Mouse (Mus musculus): ENCODE measurements around the gene Sgcb. TPM values are rescaled to one million over a fixed set of nuclear protein-coding genes. Genes with fewer than 3 reads are reported as not detected.

The Sgcb gene
- polyA plus RNA-seq, 2 experiments = 1.2 to 2.2 TPM

- no peak for ATAC-seq (ENCODE audit: insufficient read depth)
- Histone ChIP-seq H3K4me2 (ENCODE audit: low read depth) (no peak overlapping the region), H3K36me3 (replicated peaks; ENCODE audit: control insufficient read depth, insufficient read depth, low read depth) (no peaks in the 10 kb centered on the region)
Measured at GRCm38 (mm10) chr5:73676626-73677025, 29.0 kb upstream of the Sgcb start.

GRCm38 (mm10) chr5:73675604-73676003, 28.0 kb upstream of the Sgcb start:
- no peak for ATAC-seq (ENCODE audit: insufficient read depth)
- Histone ChIP-seq H3K4me2 (ENCODE audit: low read depth) (no peak overlapping the region), H3K4me1 (replicated peaks; ENCODE audit: control insufficient read depth in 2 of 2, insufficient read depth in 2 of 2, low read length in 1 of 2) (no peaks in the 10 kb centered on the region), H3K4me3 (ENCODE audit: insufficient read depth in 1 of 2, low read depth in 2 of 2, low read length in 2 of 2) (no peak overlapping the region), H3K36me3 (replicated peaks; ENCODE audit: control insufficient read depth, insufficient read depth, low read depth) (no peaks in the 10 kb centered on the region), H3K9ac (replicated peaks) (no peak overlapping the region), H3K27me3 (ENCODE audit: control insufficient read depth, insufficient read depth, low read length) (no peaks in the 10 kb centered on the region), H3K9me3 (ENCODE audit: control insufficient read depth, low read length) (no peaks in the 10 kb centered on the region), H3K27ac (no peak overlapping the region)
- TF ChIP-seq EP300 (IDR thresholded peaks at IDR 0.05; ENCODE audit: low read depth) (no peak), CTCF (IDR thresholded peaks at IDR 0.05; ENCODE audit: low read depth) (no peak)
- WGBS (ENCODE audit: insufficient replicate concordance) = 63% methylated on average over 3 of the region's 3 CpGs
- no peak for DNase-seq (ENCODE audit: low read depth in 3 of 3, low spot score in 3 of 3)

More at GRCm38 (mm10) chr5:73676626-73677025, 29.0 kb upstream of the Sgcb start:
- no peaks in the 10 kb centered on the region for H3K9me3 ChIP-seq (ENCODE audit: control insufficient read depth, low read length)
- no peaks in the 10 kb centered on the region for H3K27me3 ChIP-seq (ENCODE audit: control insufficient read depth, insufficient read depth, low read length)
- H3K9ac ChIP-seq (replicated peaks) = no peak overlapping the region
- no peak overlapping the region for H3K4me3 ChIP-seq (ENCODE audit: insufficient read depth in 1 of 2, low read depth in 2 of 2, low read length in 2 of 2)
- DNase-seq (ENCODE audit: low read depth in 3 of 3, low spot score in 3 of 3) = no peak
- no peaks in the 10 kb centered on the region for H3K4me1 ChIP-seq (replicated peaks; ENCODE audit: control insufficient read depth in 2 of 2, insufficient read depth in 2 of 2, low read length in 1 of 2)
- H3K27ac ChIP-seq = no peak overlapping the region
- no peak for TF ChIP-seq CTCF (IDR thresholded peaks at IDR 0.05; ENCODE audit: low read depth)
- no peak for TF ChIP-seq EP300 (IDR thresholded peaks at IDR 0.05; ENCODE audit: low read depth)
- 66% methylated on average over 13 of the region's 13 CpGs for WGBS (ENCODE audit: insufficient replicate concordance)

GRCm38 (mm10) chr5:73669386-73669785, 21.8 kb upstream of the Sgcb start:
- 55% methylated on average over 26 of the region's 26 CpGs for WGBS (ENCODE audit: insufficient replicate concordance)
- H3K36me3 ChIP-seq (replicated peaks; ENCODE audit: control insufficient read depth, insufficient read depth, low read depth) = no peaks in the 10 kb centered on the region
- no peak for TF ChIP-seq CTCF (IDR thresholded peaks at IDR 0.05; ENCODE audit: low read depth)
- no peak for TF ChIP-seq EP300 (IDR thresholded peaks at IDR 0.05; ENCODE audit: low read depth)
- H3K27me3 ChIP-seq (ENCODE audit: control insufficient read depth, insufficient read depth, low read length) = no peaks in the 10 kb centered on the region
- no peak overlapping the region for H3K27ac ChIP-seq
- no peak overlapping the region for H3K9ac ChIP-seq (replicated peaks)
- no peaks in the 10 kb centered on the region for H3K9me3 ChIP-seq (ENCODE audit: control insufficient read depth, low read length)
- ATAC-seq (ENCODE audit: insufficient read depth) (no peak), DNase-seq (ENCODE audit: low read depth in 3 of 3, low spot score in 3 of 3) (no peak)
- H3K4me1 ChIP-seq (replicated peaks; ENCODE audit: control insufficient read depth in 2 of 2, insufficient read depth in 2 of 2, low read length in 1 of 2) = no peaks in the 10 kb centered on the region
- H3K4me2 ChIP-seq (ENCODE audit: low read depth) = no peak overlapping the region
- no peak overlapping the region for H3K4me3 ChIP-seq (ENCODE audit: insufficient read depth in 1 of 2, low read depth in 2 of 2, low read length in 2 of 2)

DNA sequence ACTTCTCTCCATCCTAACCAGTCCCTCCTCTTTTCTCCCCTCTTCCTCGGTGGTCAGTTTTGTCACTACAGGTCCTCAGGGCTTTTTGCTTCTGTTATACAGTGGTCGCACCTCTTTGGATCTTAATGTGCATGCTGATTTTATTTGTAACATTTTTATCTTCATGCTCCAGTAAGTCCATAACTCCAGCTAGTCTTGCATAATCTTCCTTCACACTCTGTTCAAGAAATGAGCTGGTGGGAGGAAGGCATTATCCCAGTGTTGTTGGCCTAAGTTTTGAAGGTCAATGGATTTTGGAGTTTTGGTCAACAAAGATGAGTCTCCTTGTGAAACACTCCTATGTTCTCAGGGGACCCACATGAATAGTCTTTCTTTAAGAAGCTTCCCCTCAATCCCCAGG, 20.3 kb upstream of the Sgcb start:
- Histone ChIP-seq H3K9ac (replicated peaks) (no peak overlapping the region), H3K36me3 (replicated peaks; ENCODE audit: control insufficient read depth, insufficient read depth, low read depth) (no peaks in the 10 kb centered on the region), H3K27ac (no peak overlapping the region), H3K27me3 (ENCODE audit: control insufficient read depth, insufficient read depth, low read length) (no peaks in the 10 kb centered on the region), H3K4me1 (replicated peaks; ENCODE audit: control insufficient read depth in 2 of 2, insufficient read depth in 2 of 2, low read length in 1 of 2) (no peaks in the 10 kb centered on the region), H3K4me2 (ENCODE audit: low read depth) (no peak overlapping the region), H3K4me3 (ENCODE audit: insufficient read depth in 1 of 2, low read depth in 2 of 2, low read length in 2 of 2) (no peak overlapping the region), H3K9me3 (ENCODE audit: control insufficient read depth, low read length) (no peaks in the 10 kb centered on the region)
- 71% methylated on average over 2 of the region's 2 CpGs for WGBS (ENCODE audit: insufficient replicate concordance)
- TF ChIP-seq EP300 (IDR thresholded peaks at IDR 0.05; ENCODE audit: low read depth) (no peak), CTCF (IDR thresholded peaks at IDR 0.05; ENCODE audit: low read depth) (no peak)
- ATAC-seq (ENCODE audit: insufficient read depth) (no peak), DNase-seq (ENCODE audit: low read depth in 3 of 3, low spot score in 3 of 3) (no peak)

DNA sequence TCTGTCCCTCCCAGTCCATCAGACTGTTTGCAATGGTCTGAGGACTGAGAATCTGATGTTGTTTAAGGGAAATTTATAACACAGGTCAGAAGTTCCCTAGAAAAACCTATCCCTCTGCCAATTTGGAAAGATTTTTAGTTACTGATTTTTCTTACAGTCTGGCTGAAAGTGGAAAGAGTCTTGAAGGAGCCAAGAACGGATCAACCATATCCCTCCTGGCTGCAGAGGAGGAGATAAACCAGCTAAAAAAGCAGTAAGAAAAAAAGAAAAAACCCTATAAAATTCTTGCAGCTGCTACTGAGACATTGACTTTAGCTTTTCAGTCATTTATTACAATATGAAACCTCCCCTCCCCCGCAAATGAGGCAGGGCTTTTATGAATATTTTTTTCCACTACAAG, 19.1 kb upstream of the Sgcb start:
- no peak overlapping the region for H3K9ac ChIP-seq (replicated peaks)
- no peaks in the 10 kb centered on the region for H3K4me1 ChIP-seq (replicated peaks; ENCODE audit: control insufficient read depth in 2 of 2, insufficient read depth in 2 of 2, low read length in 1 of 2)
- WGBS (ENCODE audit: insufficient replicate concordance) = 60% methylated on average over 2 of the region's 2 CpGs
- no peaks in the 10 kb centered on the region for H3K27me3 ChIP-seq (ENCODE audit: control insufficient read depth, insufficient read depth, low read length)
- H3K4me3 ChIP-seq (ENCODE audit: insufficient read depth in 1 of 2, low read depth in 2 of 2, low read length in 2 of 2) = no peak overlapping the region
- no peaks in the 10 kb centered on the region for H3K9me3 ChIP-seq (ENCODE audit: control insufficient read depth, low read length)
- no peaks in the 10 kb centered on the region for H3K36me3 ChIP-seq (replicated peaks; ENCODE audit: control insufficient read depth, insufficient read depth, low read depth)
- TF ChIP-seq CTCF (IDR thresholded peaks at IDR 0.05; ENCODE audit: low read depth) = no peak
- no peak for TF ChIP-seq EP300 (IDR thresholded peaks at IDR 0.05; ENCODE audit: low read depth)
- H3K4me2 ChIP-seq (ENCODE audit: low read depth) = no peak overlapping the region
- ATAC-seq (ENCODE audit: insufficient read depth) (no peak), DNase-seq (ENCODE audit: low read depth in 3 of 3, low spot score in 3 of 3) (no peak)
- H3K27ac ChIP-seq = no peak overlapping the region

Measured in liver, embryonic 14.5 days (tissue).